Mouse (Mus musculus) embryonic facial prominence, embryonic 12.5 days (tissue): Measurements from ENCODE around the gene Zdhhc9. TPM values are rescaled to one million over a fixed set of nuclear protein-coding genes. Genes with fewer than 3 reads are reported as not detected.
"Not testable (repeated sequence)": the region's sequence is repeated elsewhere in the genome, so short reads cannot be mapped to it uniquely, and the experiment has no call there.

Experiments used
- ATAC-seq: fragments of 200-750 bp; cut with Nextera tagmentation; 2 replicates; pipeline ENCODE4 v1.8.0; 2017; ENCODE audit not compliant: insufficient number of reproducible peaks, insufficient read depth, low FRiP score, low TSS enrichment
- H3K27ac ChIP-seq: fragments of 300-500 bp; sonication (generic); 2 replicates; pipeline ENCODE4 v1.5.1; 2016; ENCODE audit warnings: mild to moderate bottlenecking
- H3K27me3 ChIP-seq: fragments of 300-500 bp; sonication (generic); 2 replicates; pipeline ENCODE4 v1.6.1; 2016; ENCODE audit warnings: mild to moderate bottlenecking, moderate library complexity
- H3K36me3 ChIP-seq: fragments of 300-500 bp; sonication (generic); 2 replicates; pipeline ENCODE4 v1.6.1; 2016; ENCODE audit warnings: mild to moderate bottlenecking
- H3K4me1 ChIP-seq: fragments of 300-500 bp; sonication (generic); 2 replicates; pipeline ENCODE4 v1.6.1; 2016
- H3K4me2 ChIP-seq: fragments of 300-500 bp; sonication (generic); replicated peaks from 2 replicates; pipeline ENCODE4 v1.6.1; 2016; ENCODE audit warnings: mild to moderate bottlenecking, moderate library complexity
- H3K4me3 ChIP-seq: fragments of 300-500 bp; sonication (generic); 2 replicates; pipeline ENCODE4 v1.5.1; 2016; ENCODE audit warnings: mild to moderate bottlenecking
- H3K9ac ChIP-seq: fragments of 300-500 bp; sonication (generic); 2 replicates; pipeline ENCODE4 v1.6.1; 2016; ENCODE audit warnings: mild to moderate bottlenecking, moderate library complexity
- H3K9me3 ChIP-seq: fragments of 300-500 bp; sonication (generic); 2 replicates; pipeline ENCODE4 v1.6.1; 2016; ENCODE audit warnings: mild to moderate bottlenecking, moderate library complexity
- WGBS: fragments of 180-500 bp; shearing (Covaris S2); methylation state at CpG from one replicate; pipeline ENCODE4 v1.1.7; 2016; 5-methylcytosine and 5-hydroxymethylcytosine counted together
- polyA plus RNA-seq: library from polyadenylated mRNA; unstranded; fragments of >200 nt; fragmentation: Nextera tagmentation; extraction: Ambion mirVana; gene quantifications from 2 replicates; pipeline ENCODE4 v1.2.1, GENCODE M21; 2016

Gene Zdhhc9
- 4.2 and 4.5 TPM in 2 replicates for polyA plus RNA-seq

GRCm38 (mm10) chrX:48208519-48209185, at the start of gene Zdhhc9:
Gene Zdhhc9, minus strand, starts transcription at chrX:48208878.
- 12% methylated on average over 34 of the region's 34 CpGs for WGBS
- H3K4me2 ChIP-seq: peak within 1 kb of the TSS; percentile 55
- ATAC-seq: peak; percentile 98

GRCm38 (mm10) chrX:48257011-48257410, 48.3 kb upstream of the Zdhhc9 start:
- Histone ChIP-seq H3K4me3 (peak overlapping the region; percentile 48), H3K4me2 (peak overlapping the region; percentile 51), H3K27me3 (no peaks in the 10 kb centered on the region), H3K9ac (peak overlapping the region; percentile 38), H3K36me3 (no peaks in the 10 kb centered on the region), H3K9me3 (no peaks in the 10 kb centered on the region), H3K27ac (0 out of 2 replicates have a peak overlapping the region, but pooled peaks have one; percentile 58), H3K4me1 (no peaks in the 10 kb centered on the region)
- no peak for ATAC-seq
- 11% methylated on average over 16 of the region's 16 CpGs for WGBS

More at GRCm38 (mm10) chrX:48208519-48209185, at the start of gene Zdhhc9:
- Histone ChIP-seq H3K9me3 (no peaks in the 10 kb centered on the region), H3K9ac (peak within 1 kb of the TSS; percentile 60), H3K27me3 (no peaks in the 10 kb centered on the region), H3K27ac (peak within 1 kb of the TSS; percentile 30; the same call in 1 of the 2 replicates), H3K4me3 (peak within 1 kb of the TSS; percentile 70), H3K4me1 (no peaks in the 10 kb centered on the region), H3K36me3 (no peaks in the 10 kb centered on the region)

- ATAC-seq: peak; percentile 97
- 7% methylated on average over 33 of the region's 33 CpGs for WGBS
- H3K27me3 ChIP-seq: no peaks in the 10 kb centered on the region
- no peaks in the 10 kb centered on the region for H3K36me3 ChIP-seq
- no peaks in the 10 kb centered on the region for H3K9me3 ChIP-seq
- peak within 1 kb of the TSS; percentile 48 for H3K4me3 ChIP-seq
- H3K27ac ChIP-seq: peak within 1 kb of the TSS; percentile 58
- no peaks in the 10 kb centered on the region for H3K4me1 ChIP-seq
- peak within 1 kb of the TSS; percentile 51 for H3K4me2 ChIP-seq
- peak within 1 kb of the TSS; percentile 38 for H3K9ac ChIP-seq
These were observed 47.9 kb upstream of the Zdhhc9 start, which contains the start of gene Utp14a for GRCm38 (mm10) chrX:48256468-48257007. Gene Utp14a, plus strand, starts transcription at chrX:48256862.

- H3K36me3 ChIP-seq: no peaks in the 10 kb centered on the region
- 19% methylated on average over 18 of the region's 18 CpGs for WGBS
- peak overlapping the region; percentile 48 for H3K4me3 ChIP-seq
- ATAC-seq: peak; percentile 47; the same call in 1 of the 2 replicates
- no peaks in the 10 kb centered on the region for H3K27me3 ChIP-seq
- H3K4me2 ChIP-seq: peak overlapping the region; percentile 51
- no peak overlapping the region for H3K9ac ChIP-seq
- peak overlapping the region; percentile 58 for H3K27ac ChIP-seq
- no peaks in the 10 kb centered on the region for H3K9me3 ChIP-seq
- H3K4me1 ChIP-seq: no peaks in the 10 kb centered on the region
These were observed 47.3 kb upstream of the Zdhhc9 start for GRCm38 (mm10) chrX:48255830-48256428.

GRCm38 (mm10) chrX:48234417-48234816, 25.7 kb upstream of the Zdhhc9 start:
- Histone ChIP-seq H3K27me3 (no peaks in the 10 kb centered on the region), H3K27ac (no peak overlapping the region), H3K9ac (no peak overlapping the region), H3K36me3 (no peaks in the 10 kb centered on the region), H3K4me3 (no peak overlapping the region), H3K4me1 (no peaks in the 10 kb centered on the region), H3K9me3 (no peaks in the 10 kb centered on the region), H3K4me2 (no peak overlapping the region)
- WGBS: 71% methylated on average over 7 of the region's 7 CpGs
- ATAC-seq: no peak

GRCm38 (mm10) chrX:48226225-48226624, 17.5 kb upstream of the Zdhhc9 start:
- 74% methylated on average over 7 of the region's 7 CpGs for WGBS

GRCm38 (mm10) chrX:48222706-48223105, 14.0 kb upstream of the Zdhhc9 start:
- no peak overlapping the region for H3K4me3 ChIP-seq
- H3K27ac ChIP-seq: no peak overlapping the region
- H3K9me3 ChIP-seq: no peaks in the 10 kb centered on the region
- 78% methylated on average over 7 of the region's 7 CpGs for WGBS
- no peak overlapping the region for H3K9ac ChIP-seq
- ATAC-seq: no peak
- no peaks in the 10 kb centered on the region for H3K36me3 ChIP-seq
- H3K4me1 ChIP-seq: no peaks in the 10 kb centered on the region
- no peak overlapping the region for H3K4me2 ChIP-seq
- no peaks in the 10 kb centered on the region for H3K27me3 ChIP-seq

More at GRCm38 (mm10) chrX:48226225-48226624, 17.5 kb upstream of the Zdhhc9 start:
- Histone ChIP-seq H3K9ac (no peak overlapping the region), H3K27ac (no peak overlapping the region), H3K4me3 (no peak overlapping the region), H3K9me3 (no peaks in the 10 kb centered on the region), H3K27me3 (no peaks in the 10 kb centered on the region), H3K36me3 (no peaks in the 10 kb centered on the region), H3K4me1 (no peaks in the 10 kb centered on the region), H3K4me2 (no peak overlapping the region)
- no peak for ATAC-seq

GRCm38 (mm10) chrX:48219468-48219867, 10.8 kb upstream of the Zdhhc9 start:
- Histone ChIP-seq H3K36me3 (no peaks in the 10 kb centered on the region), H3K27ac (no peak overlapping the region), H3K4me3 (no peak overlapping the region), H3K9ac (no peak overlapping the region), H3K9me3 (no peaks in the 10 kb centered on the region), H3K4me1 (no peaks in the 10 kb centered on the region), H3K27me3 (no peaks in the 10 kb centered on the region), H3K4me2 (no peak overlapping the region)
- no peak for ATAC-seq
- WGBS: 76% methylated on average over 5 of the region's 5 CpGs

- WGBS: 64% methylated on average over 4 of the region's 4 CpGs
- H3K27ac ChIP-seq, H3K27me3 ChIP-seq, ATAC-seq, H3K36me3 ChIP-seq, H3K4me1 ChIP-seq, H3K9ac ChIP-seq, H3K4me2 ChIP-seq, H3K9me3 ChIP-seq, H3K4me3 ChIP-seq: not testable (repeated sequence)
These were observed 1.1 kb upstream of the Zdhhc9 start for GRCm38 (mm10) chrX:48209746-48210145.

GRCm38 (mm10) chrX:48207761-48208487, 754 bp downstream of the Zdhhc9 start:
- H3K27me3 ChIP-seq: no peaks in the 10 kb centered on the region
- H3K4me3 ChIP-seq: peak overlapping the region; percentile 70
- peak; percentile 80 for ATAC-seq
- H3K4me2 ChIP-seq: peak overlapping the region; percentile 55
- H3K27ac ChIP-seq: peak overlapping the region; percentile 30; the same call in 1 of the 2 replicates
- H3K9ac ChIP-seq: peak overlapping the region; percentile 60
- H3K36me3 ChIP-seq: no peaks in the 10 kb centered on the region
- H3K4me1 ChIP-seq: no peaks in the 10 kb centered on the region
- no peaks in the 10 kb centered on the region for H3K9me3 ChIP-seq
- WGBS: 10% methylated on average over 35 of the region's 36 CpGs

- no peaks in the 10 kb centered on the region for H3K4me1 ChIP-seq
- no peaks in the 10 kb centered on the region for H3K9me3 ChIP-seq
- no peaks in the 10 kb centered on the region for H3K36me3 ChIP-seq
- no peak overlapping the region for H3K9ac ChIP-seq
- H3K4me3 ChIP-seq: no peak overlapping the region
- H3K27me3 ChIP-seq: no peaks in the 10 kb centered on the region
- no peak overlapping the region for H3K27ac ChIP-seq
- no peak for ATAC-seq
- no peak overlapping the region for H3K4me2 ChIP-seq
- 79% methylated on average over 6 of the region's 6 CpGs for WGBS
These were observed 4.2 kb downstream of the Zdhhc9 start for GRCm38 (mm10) chrX:48204469-48204868.
